Mouse (Mus musculus) frontal cortex, adult (tissue): ENCODE measurements at regions not wholly inside any gene's neighbourhood (a gene's known extent, or its start where the extent isn't known, plus 50 kb on each side); places are given as distances from the start of the nearest gene placed in this dataset.

ENCODE experiments used
- ATAC-seq: cut with Nextera tagmentation; 2 replicates; pipeline ENCODE4 v1.9.2; 2017; ENCODE audit warnings: mild to moderate bottlenecking, moderate library complexity, mixed read lengths; ENCODE audit not compliant: low TSS enrichment

- no peak for ATAC-seq
Measured at GRCm38 (mm10) chr1:109161067-109161466, 821.2 kb upstream of the Cdh7 start.

- no peak for ATAC-seq
Measured at GRCm38 (mm10) chr1:109170838-109171237, 811.4 kb upstream of the Cdh7 start.

GRCm38 (mm10) chr1:109186497-109186896 lies 795.7 kb upstream of the Cdh7 start:
- no peak for ATAC-seq

GRCm38 (mm10) chr1:109220088-109220487 lies 762.1 kb upstream of the Cdh7 start:
- no peak for ATAC-seq

- peak; percentile 99 for ATAC-seq
Measured at GRCm38 (mm10) chr1:109223571-109223970, 758.7 kb upstream of the Cdh7 start.
